Mouse (Mus musculus) midbrain, embryonic 11.5 days (tissue): ENCODE results near the gene Slc17a8. TPM values are rescaled to one million over a fixed set of nuclear protein-coding genes. Genes with fewer than 3 reads are reported as not detected.
A peak's percentile ranks its signal among the peaks of the same experiment; 100 is the strongest.

Source experiments
- ATAC-seq: fragments of 200-750 bp; cut with Nextera tagmentation; 2 replicates; pipeline ENCODE4 v1.8.0; 2017; ENCODE audit warnings: moderate TSS enrichment, moderate library complexity; ENCODE audit not compliant: low FRiP score
- DNase-seq: peaks from one replicate; pipeline ENCODE4 v3.0.0; 2015; ENCODE audit warnings: low spot score; ENCODE audit errors: missing footprints
- H3K27ac ChIP-seq: fragments of 300-500 bp; sonication (generic); 2 replicates; pipeline ENCODE4 v1.5.1; 2014; ENCODE audit warnings: low read depth, low read length
- H3K27me3 ChIP-seq: fragments of 300-500 bp; sonication (generic); 2 replicates; pipeline ENCODE4 v1.6.1; 2014; ENCODE audit warnings: mild to moderate bottlenecking, low read length, moderate library complexity, mixed read lengths; ENCODE audit not compliant: control insufficient read depth, insufficient read depth
- H3K36me3 ChIP-seq: fragments of 300-500 bp; sonication (generic); 2 replicates; pipeline ENCODE4 v1.6.1; 2014; ENCODE audit warnings: mild to moderate bottlenecking, low read length, moderate library complexity, mixed read lengths; ENCODE audit not compliant: control insufficient read depth, insufficient read depth
- H3K4me1 ChIP-seq: fragments of 300-500 bp; sonication (generic); 2 replicates; pipeline ENCODE4 v1.6.1; 2014; ENCODE audit warnings: low read length; ENCODE audit not compliant: control insufficient read depth, insufficient read depth
- H3K4me2 ChIP-seq: fragments of 300-500 bp; sonication (generic); 2 replicates; pipeline ENCODE4 v1.6.1; 2014; ENCODE audit warnings: mild to moderate bottlenecking, moderate library complexity
- H3K4me3 ChIP-seq: fragments of 300-500 bp; sonication (generic); 2 replicates; pipeline ENCODE4 v1.5.1; 2014; ENCODE audit warnings: low read depth, low read length
- H3K9ac ChIP-seq: fragments of 300-500 bp; sonication (generic); 2 replicates; pipeline ENCODE4 v1.6.1; 2014; ENCODE audit warnings: low read length
- H3K9me3 ChIP-seq: fragments of 300-500 bp; sonication (generic); 2 replicates; pipeline ENCODE4 v1.6.1; 2016; ENCODE audit warnings: low read length; ENCODE audit not compliant: control insufficient read depth
- WGBS: fragments of 180-500 bp; shearing (Covaris S2); extraction: QIAGEN DNeasy Blood & Tissue Kit; methylation state at CpG from one replicate; pipeline ENCODE4 v1.1.7; 2014; 5-methylcytosine and 5-hydroxymethylcytosine counted together
- polyA plus RNA-seq: library from polyadenylated mRNA; unstranded; fragments of >200 nt; fragmentation: Nextera tagmentation; extraction: Ambion mirVana; gene quantifications from 2 replicates; pipeline ENCODE4 v1.2.1, GENCODE M21; 2014

Gene Slc17a8
- polyA plus RNA-seq, 1 experiment from 2014 or later, result 0.42 TPM

GRCm38 (mm10) chr10:89531976-89532375 lies 89.1 kb downstream of the Slc17a8 start:
- H3K27me3 ChIP-seq, result no peaks in the 10 kb centered on the region
- no peak overlapping the region for H3K27ac ChIP-seq
- DNase-seq (no peak), ATAC-seq (no peak)
- H3K36me3 ChIP-seq, result no peaks in the 10 kb centered on the region
- 89% methylated on average over 2 of the region's 2 CpGs for WGBS
- no peaks in the 10 kb centered on the region for H3K4me1 ChIP-seq
- no peak overlapping the region for H3K4me3 ChIP-seq
- no peak overlapping the region for H3K4me2 ChIP-seq
- H3K9me3 ChIP-seq, result no peaks in the 10 kb centered on the region
- no peak overlapping the region for H3K9ac ChIP-seq

GRCm38 (mm10) chr10:89531194-89531634 lies 89.8 kb downstream of the Slc17a8 start:
- Histone ChIP-seq H3K27ac (no peak overlapping the region), H3K36me3 (no peaks in the 10 kb centered on the region), H3K4me3 (no peak overlapping the region), H3K27me3 (no peaks in the 10 kb centered on the region), H3K4me1 (no peaks in the 10 kb centered on the region), H3K4me2 (no peak overlapping the region), H3K9me3 (no peaks in the 10 kb centered on the region), H3K9ac (no peak overlapping the region)
- DNase-seq, result no peak
- no peak for ATAC-seq
- WGBS, result 77% methylated on average over 5 of the region's 5 CpGs

- ATAC-seq (no peak), DNase-seq (no peak)
- Histone ChIP-seq H3K27me3 (no peaks in the 10 kb centered on the region), H3K4me2 (no peak overlapping the region), H3K9ac (no peak overlapping the region), H3K4me1 (no peaks in the 10 kb centered on the region), H3K36me3 (no peaks in the 10 kb centered on the region), H3K4me3 (no peak overlapping the region), H3K9me3 (no peaks in the 10 kb centered on the region), H3K27ac (no peak overlapping the region)
- WGBS, result 87% methylated on average over 5 of the region's 5 CpGs
Observed at GRCm38 (mm10) chr10:89527054-89527453, 94.0 kb downstream of the Slc17a8 start.

GRCm38 (mm10) chr10:89525823-89526222 lies 95.2 kb downstream of the Slc17a8 start:
- Histone ChIP-seq H3K9ac (no peak overlapping the region), H3K9me3 (no peaks in the 10 kb centered on the region)
- peak; percentile 80 for ATAC-seq

More at GRCm38 (mm10) chr10:89525823-89526222, 95.2 kb downstream of the Slc17a8 start:
- Histone ChIP-seq H3K4me3 (no peak overlapping the region), H3K4me1 (no peaks in the 10 kb centered on the region), H3K27me3 (no peaks in the 10 kb centered on the region), H3K36me3 (no peaks in the 10 kb centered on the region), H3K27ac (no peak overlapping the region), H3K4me2 (no peak overlapping the region)
- 14% methylated on average over 2 of the region's 2 CpGs for WGBS
- no peak for DNase-seq

Other genes starting within 250 kb of the Slc17a8 start
- 8.9 and 10.4 TPM in 2 replicates for gene Gas2l3, start 177.3 kb downstream of the Slc17a8 start, polyA plus RNA-seq
- 0.08 and 0.27 TPM in 2 replicates for gene Nr1h4, start 87.7 kb downstream of the Slc17a8 start, polyA plus RNA-seq
- gene Scyl2, start 65.0 kb upstream of the Slc17a8 start, polyA plus RNA-seq, result 26.2 and 31.9 TPM in 2 replicates
- gene Actr6, start 111.0 kb upstream of the Slc17a8 start, polyA plus RNA-seq, result 42.5 and 47.8 TPM in 2 replicates
- gene Uhrf1bp1l, start 123.7 kb upstream of the Slc17a8 start, polyA plus RNA-seq, result 28.8 and 30.4 TPM in 2 replicates